Mouse (Mus musculus) urinary bladder, adult 18-20 months (tissue): Measurements from ENCODE around the gene Zfp1.
"Not testable (repeated sequence)": the region's sequence is repeated elsewhere in the genome, so short reads cannot be mapped to it uniquely, and the experiment has no call there.

Experiments
- DNase-seq, 2 experiments: peaks; one replicate each; pipeline ENCODE4 v3.0.0; 2022; ENCODE audit warnings: low spot score in 2 of 2, mixed read lengths in 2 of 2

The Zfp1 gene

DNA sequence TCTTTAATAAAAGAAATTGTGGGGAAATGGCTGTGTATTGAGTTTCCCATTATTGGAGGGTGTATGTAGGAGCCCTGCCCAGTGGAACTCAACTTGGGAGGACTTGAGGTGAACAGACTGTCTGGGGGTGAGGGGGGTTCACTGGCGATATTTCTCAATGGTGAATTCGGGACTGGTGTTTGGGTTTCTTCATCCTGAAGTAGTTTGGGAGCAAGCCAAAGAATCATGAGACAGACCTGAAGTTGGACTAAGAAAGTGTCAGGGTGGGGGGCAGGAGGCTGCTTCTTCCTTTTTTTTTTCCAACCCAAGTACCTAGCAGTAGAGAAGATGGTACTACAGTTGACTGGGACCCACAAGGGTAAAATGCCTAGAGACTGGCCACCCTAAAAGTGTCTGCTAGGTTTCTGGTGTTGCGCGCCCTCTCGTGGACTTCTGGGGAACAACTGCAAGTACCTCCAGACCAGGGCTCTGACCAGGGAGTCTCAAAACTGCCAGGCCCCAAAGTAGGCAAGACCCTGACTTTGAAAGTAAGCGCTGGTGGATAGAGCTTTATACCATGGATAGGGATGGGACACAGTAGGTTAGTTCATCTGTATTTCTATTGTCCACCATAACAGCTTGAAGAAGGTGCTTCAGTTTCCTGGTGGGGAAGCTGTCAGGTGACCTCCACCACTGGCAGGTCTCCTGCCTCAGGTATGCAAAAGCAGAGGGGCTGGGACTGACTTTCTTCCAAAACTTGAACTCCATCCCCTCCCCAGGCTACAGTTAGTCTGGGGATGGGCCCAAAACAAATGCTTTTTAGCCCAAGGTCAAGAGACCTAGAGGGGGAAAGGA, 17.3 kb upstream of the Zfp1 start:
- peak; percentile 34 to 55 for DNase-seq

DNA sequence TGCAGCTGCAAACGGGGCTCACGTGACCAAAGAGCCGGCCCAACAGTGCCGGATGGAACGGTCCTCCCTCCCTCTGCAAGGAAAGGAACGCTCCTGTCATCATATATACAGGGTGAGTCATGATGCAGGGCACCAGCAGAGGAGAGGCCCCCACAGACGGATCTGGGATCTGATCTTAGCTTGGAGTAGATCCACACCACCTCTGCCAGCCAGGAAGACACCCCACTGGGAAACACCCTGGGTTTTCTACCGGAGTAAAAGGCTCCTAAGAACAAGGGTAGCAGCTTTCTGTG, 16.7 kb upstream of the Zfp1 start:
- no peak for DNase-seq

GRCm38 (mm10) chr8:111626933-111627332, 16.3 kb upstream of the Zfp1 start:
- no peak for DNase-seq

GRCm38 (mm10) chr8:111627923-111628322, 15.3 kb upstream of the Zfp1 start:
- DNase-seq: no peak

GRCm38 (mm10) chr8:111628401-111628800, 14.8 kb upstream of the Zfp1 start:
- DNase-seq: no peak

GRCm38 (mm10) chr8:111628894-111629501, 14.2 kb upstream of the Zfp1 start:
- no peak for DNase-seq

- peak; percentile 49 to 53 for DNase-seq
Measured at GRCm38 (mm10) chr8:111630105-111630521, 13.1 kb upstream of the Zfp1 start, which contains the start of gene Ldhd. Gene Ldhd (minus strand): TSS chr8:111630374.

GRCm38 (mm10) chr8:111631589-111631988, 11.6 kb upstream of the Zfp1 start:
- DNase-seq: no peak

- DNase-seq: no peak
Measured at GRCm38 (mm10) chr8:111632976-111633375, 10.2 kb upstream of the Zfp1 start.

- DNase-seq: peak in 1 of 2 experiments; percentile 21
Measured at GRCm38 (mm10) chr8:111638086-111638485, 5.1 kb upstream of the Zfp1 start.

GRCm38 (mm10) chr8:111641064-111641463, 2.1 kb upstream of the Zfp1 start:
- no peak for DNase-seq

- DNase-seq: peak in 1 of 2 experiments; percentile 20
Measured at GRCm38 (mm10) chr8:111642496-111642895, 705 bp upstream of the Zfp1 start.

DNA sequence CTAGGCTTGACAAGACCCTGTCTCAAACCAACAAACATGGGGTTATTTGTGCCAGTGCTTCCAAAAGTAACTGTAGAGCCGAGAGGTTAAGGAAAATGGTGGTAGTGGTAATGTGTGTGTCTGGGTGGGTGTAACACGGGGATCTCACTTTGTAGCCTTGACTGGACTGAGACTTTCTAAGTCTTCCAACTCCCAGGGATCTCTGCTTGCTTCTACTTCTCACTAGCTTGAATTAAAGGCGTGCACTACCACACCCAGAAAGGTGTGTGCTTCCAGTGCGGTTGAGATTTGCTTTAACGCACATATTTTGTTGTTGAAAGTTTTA, 300 bp upstream of the Zfp1 start:
- DNase-seq: no peak

- DNase-seq: not testable (repeated sequence)
Measured at GRCm38 (mm10) chr8:111644286-111645051, 1.3 kb downstream of the Zfp1 start.

DNA sequence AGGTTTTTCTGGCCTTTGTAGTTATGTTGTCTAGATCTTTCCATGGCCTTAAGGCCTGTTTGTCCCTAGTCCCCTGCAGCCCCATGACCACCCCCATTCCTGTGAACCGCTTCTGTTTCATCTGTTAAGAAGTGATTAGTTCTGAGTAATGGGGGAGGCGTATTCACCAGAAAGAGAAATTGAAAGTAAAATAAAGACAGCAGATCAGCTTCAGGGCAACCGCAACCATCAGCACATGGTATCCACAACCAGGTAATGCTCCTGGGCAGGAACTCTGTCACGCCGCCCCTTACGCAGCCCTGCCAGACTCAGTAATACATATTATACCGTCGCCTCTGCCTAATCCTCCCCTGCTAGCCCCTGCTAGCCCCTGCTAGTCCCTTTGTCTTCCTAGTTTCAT, 2.5 kb downstream of the Zfp1 start:
- DNase-seq: no peak

DNA sequence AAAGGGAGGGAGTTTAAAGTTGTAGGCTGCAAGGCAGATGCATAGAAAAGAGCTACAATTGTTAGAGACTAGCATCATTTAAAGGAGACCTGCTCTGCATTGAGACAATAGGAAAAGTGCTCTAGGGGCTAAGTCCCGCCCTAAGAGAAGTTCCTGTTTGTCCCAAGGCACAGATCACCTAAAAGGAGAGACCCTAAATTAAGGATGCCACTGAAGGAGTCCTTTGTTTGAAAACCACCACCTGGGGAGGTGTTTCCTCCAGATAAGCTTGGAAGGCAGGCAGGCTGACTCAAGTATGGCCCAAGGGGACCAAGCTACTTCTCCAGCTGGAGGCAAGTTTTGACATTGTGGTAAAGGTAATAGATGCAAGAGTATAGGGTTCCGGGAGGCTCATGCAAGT, 5.6 kb downstream of the Zfp1 start:
- no peak for DNase-seq

- DNase-seq: no peak
Measured at GRCm38 (mm10) chr8:111650651-111651050, 7.5 kb downstream of the Zfp1 start.

DNA sequence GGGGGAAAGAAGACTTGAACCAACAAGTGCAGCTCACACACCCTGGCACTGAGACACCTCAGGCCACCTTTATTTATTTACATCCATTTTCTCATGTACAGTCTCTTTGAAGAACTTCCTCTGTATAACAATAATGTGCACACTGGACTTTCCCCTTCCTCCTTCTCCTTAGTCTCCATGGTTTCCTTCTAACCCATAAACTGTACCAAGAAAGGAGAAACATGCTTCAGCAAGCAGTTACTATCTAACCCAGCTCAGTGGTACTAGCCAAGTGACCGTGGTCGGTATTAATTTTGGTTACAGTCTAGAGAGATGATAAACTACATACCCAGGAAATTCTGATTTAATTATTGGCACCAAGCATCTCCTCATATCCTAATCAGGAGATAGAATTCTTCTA, 10.3 kb downstream of the Zfp1 start:
- no peak for DNase-seq

DNA sequence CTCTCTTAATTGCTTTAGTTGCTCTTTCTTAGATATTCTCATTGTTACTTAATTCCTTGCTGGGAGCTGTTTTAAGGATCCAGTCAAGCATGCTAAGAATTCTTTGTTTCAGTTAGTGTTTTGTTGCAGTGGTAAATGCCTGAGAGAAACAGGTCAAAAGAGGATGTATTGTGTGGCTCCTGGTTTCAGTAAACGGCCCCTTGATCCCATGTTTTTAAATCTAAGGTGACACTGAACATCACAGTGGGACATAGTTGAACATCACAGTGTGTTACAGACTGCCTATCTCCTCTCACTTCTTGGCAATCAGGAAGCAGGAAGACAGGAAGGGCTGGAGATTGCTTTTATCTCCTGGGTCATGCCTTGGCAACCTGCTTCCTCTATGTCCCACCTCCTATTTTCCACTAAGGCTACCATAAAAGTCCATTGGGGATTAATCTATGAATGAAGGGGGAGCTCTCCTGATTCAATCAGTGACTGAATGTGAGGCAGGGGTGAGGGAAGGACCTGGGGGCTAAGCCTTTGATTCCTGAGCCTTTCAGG, 14.2 kb downstream of the Zfp1 start:
- DNase-seq: no peak

- DNase-seq: no peak
Measured at GRCm38 (mm10) chr8:111658819-111659423, 15.7 kb downstream of the Zfp1 start.

DNA sequence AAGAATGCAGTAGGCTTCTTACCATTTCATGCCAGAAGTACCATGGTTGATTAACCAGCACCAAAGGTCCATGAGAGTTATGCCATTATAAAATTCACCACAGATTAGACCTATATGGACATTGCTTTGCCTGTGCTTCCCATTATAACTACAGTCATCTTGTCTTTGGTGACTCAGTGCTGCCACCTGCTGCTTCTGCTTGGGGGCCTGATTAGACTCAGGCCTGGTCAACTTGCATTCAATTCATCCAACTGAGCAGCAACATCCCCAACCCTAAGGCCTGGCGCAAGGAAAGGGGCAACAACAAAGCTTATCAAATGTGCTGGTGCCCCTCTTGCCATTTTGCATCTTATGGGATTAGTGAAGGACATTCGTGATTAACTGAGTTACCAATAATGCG, 19.3 kb downstream of the Zfp1 start:
- DNase-seq: peak; percentile 60 to 85

DNA sequence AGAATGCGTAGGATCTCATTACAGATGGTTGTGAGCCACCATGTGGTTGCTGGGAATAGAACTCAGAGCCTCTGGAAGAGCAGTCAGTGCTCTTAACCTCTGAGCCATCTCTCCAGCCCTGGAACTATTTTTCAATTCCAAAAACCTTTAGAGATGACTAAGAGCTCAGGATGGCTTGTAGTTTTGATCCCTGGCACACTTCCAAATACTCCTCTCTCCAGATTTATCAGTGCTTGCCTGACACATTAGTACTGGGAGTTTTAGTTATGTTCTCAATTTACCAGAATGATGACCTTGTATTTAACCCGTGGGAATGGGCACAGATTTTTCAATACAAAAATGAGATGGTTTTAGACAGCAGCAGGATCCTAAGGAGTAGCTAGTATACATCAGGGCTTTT, 23.6 kb downstream of the Zfp1 start:
- DNase-seq: no peak
